Mouse (Mus musculus): ENCODE results near the gene Serpina3n.
A peak's percentile ranks its signal among the peaks of the same experiment; 100 is the strongest.
"Not testable (repeated sequence)": the region's sequence is repeated elsewhere in the genome, so short reads cannot be mapped to it uniquely, and the experiment has no call there.

Serpina3n gene

GRCm38 (mm10) chr12:104433951-104434735 lies 27.6 kb downstream of the Serpina3n start:
- DNase-seq (ENCODE audit: low read depth, low spot score): peak; percentile 76

- peak; percentile 92 for DNase-seq (ENCODE audit: low read depth, low spot score)
These were observed 33.7 kb downstream of the Serpina3n start for GRCm38 (mm10) chr12:104440087-104440760.

- peak; percentile 67 for DNase-seq (ENCODE audit: low read depth, low spot score)
These were observed 37.2 kb downstream of the Serpina3n start for GRCm38 (mm10) chr12:104443716-104444115.

DNA sequence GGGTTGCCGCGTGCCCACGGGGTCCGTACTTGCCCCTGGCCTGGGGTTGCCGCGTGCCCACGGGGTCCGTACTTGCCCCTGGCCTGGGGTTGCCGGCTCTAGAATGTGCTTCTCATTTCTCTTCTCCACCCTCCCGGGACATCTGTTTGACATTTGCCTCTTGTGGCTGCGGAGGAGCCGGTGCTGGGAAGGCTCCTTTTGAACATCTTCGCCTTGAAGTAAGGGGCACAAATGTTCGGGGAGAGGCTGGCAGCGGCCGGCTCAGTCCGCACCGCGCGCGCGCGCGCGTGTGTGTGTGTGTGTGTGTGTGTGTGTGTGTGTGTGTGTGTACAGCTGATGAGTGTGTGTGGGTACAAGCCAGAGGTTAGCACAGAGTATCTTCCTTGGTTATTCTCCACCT lies 40.5 kb downstream of the Serpina3n start:
- not testable (repeated sequence) for DNase-seq (ENCODE audit: low read depth, low spot score)

GRCm38 (mm10) chr12:104448099-104448498 lies 41.6 kb downstream of the Serpina3n start:
- DNase-seq (ENCODE audit: low read depth, low spot score): peak; percentile 78

- DNase-seq (ENCODE audit: low read depth, low spot score): no peak
These were observed 43.7 kb downstream of the Serpina3n start for GRCm38 (mm10) chr12:104450257-104450656.

DNA sequence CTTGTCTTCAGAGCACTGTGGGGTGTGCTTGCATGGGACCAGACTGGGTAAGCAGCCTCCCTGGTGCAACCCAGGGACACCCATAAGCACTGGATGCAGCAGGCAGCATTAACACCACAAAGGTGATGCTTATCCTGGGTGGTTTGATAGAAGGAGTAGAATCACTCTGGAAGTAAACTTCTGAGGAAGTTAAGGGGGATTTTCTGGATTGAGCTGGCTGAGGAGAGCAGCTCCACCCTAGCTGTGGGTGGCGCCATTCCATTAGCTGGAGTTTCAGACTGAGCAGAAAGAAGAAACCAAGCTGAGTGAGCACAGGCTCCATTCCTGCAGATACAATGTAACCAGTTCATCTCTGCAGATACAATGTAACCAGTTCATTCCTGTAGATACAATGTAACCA lies 46.5 kb downstream of the Serpina3n start:
- DNase-seq (ENCODE audit: low read depth, low spot score): peak; percentile 93

- DNase-seq (ENCODE audit: low read depth, low spot score): peak; percentile 80
These were observed 52.8 kb downstream of the Serpina3n start for GRCm38 (mm10) chr12:104459377-104459776.

DNA sequence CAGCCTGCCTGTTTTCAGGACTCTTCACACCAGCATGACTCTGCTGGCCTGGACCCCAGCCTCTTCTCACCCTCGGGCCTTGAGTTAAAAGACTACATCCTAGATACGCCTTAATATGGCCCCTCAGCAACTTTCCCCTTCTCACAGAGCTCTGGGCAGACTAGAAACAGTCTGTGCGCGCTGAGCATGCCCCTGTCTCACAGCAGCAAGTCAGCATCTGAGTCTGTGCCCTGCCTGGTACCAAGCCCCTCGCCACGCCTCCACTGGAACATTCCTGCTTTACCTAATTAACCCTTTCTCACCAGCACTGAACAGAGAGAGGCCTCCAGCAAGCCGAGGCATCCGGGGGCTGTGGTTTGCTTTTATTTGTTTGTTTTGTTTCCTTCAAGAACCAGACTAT lies 54.8 kb downstream of the Serpina3n start:
- DNase-seq (ENCODE audit: low read depth, low spot score): no peak

Data from ZHBTc4 (cell line).